Mouse (Mus musculus) myocyte (in vitro differentiated cells): Measurements from ENCODE around the gene Glis1. TPM values are rescaled to one million over a fixed set of nuclear protein-coding genes. Genes with fewer than 3 reads are reported as not detected.
A peak's percentile ranks its signal among the peaks of the same experiment; 100 is the strongest.

Source experiments
- H3K27me3 ChIP-seq: one replicate; pipeline ENCODE4 v1.6.1; 2011; ENCODE audit not compliant: control insufficient read depth, insufficient read depth, insufficient read length
- H3K36me3 ChIP-seq: one replicate; pipeline ENCODE4 v1.6.1; 2011; ENCODE audit not compliant: control insufficient read depth, insufficient read depth
- H3K4me2 ChIP-seq: one replicate; pipeline ENCODE4 v1.6.1; 2011; ENCODE audit warnings: low read depth, control low read depth
- H3K4me3 ChIP-seq: one replicate; pipeline ENCODE4 v1.5.1; 2011; ENCODE audit warnings: mild to moderate bottlenecking, control low read depth, moderate library complexity
- H3K79me2 ChIP-seq: one replicate; pipeline ENCODE4 v1.6.1; 2011; ENCODE audit not compliant: control insufficient read depth, insufficient read depth
- H3ac ChIP-seq: one replicate; pipeline ENCODE4 v1.6.1; 2011; ENCODE audit not compliant: control insufficient read depth, insufficient read length
- CEBPB ChIP-seq: IDR thresholded peaks from 2 replicates; pipeline ENCODE4 v1.6.1; 2011; ENCODE audit warnings: mild to moderate bottlenecking, moderate library complexity; ENCODE audit not compliant: poor library complexity, insufficient read depth, severe bottlenecking
- E2F4 ChIP-seq: IDR thresholded peaks from one replicate; pipeline ENCODE4 v1.6.1; 2011; ENCODE audit warnings: mild to moderate bottlenecking, control low read depth, moderate library complexity; ENCODE audit not compliant: insufficient read depth
- MAX ChIP-seq: IDR thresholded peaks from one replicate; pipeline ENCODE4 v1.6.1; 2011; ENCODE audit warnings: low read depth, mild to moderate bottlenecking, control low read depth
- MYOD1 ChIP-seq, 3 experiments: IDR thresholded peaks; one replicate each; pipeline ENCODE4 v1.6.1; 2011; ENCODE audit warnings: control low read depth in 2 of 3, low read depth in 2 of 3, mild to moderate bottlenecking in 2 of 3, moderate library complexity in 1 of 3; ENCODE audit not compliant: insufficient read length in 2 of 3, control insufficient read depth in 1 of 3
- MYOG ChIP-seq, 3 experiments: IDR thresholded peaks; one replicate each; pipeline ENCODE4 v1.6.1; 2011; ENCODE audit warnings: control low read depth in 2 of 3, low read depth in 2 of 3, mild to moderate bottlenecking in 2 of 3; ENCODE audit not compliant: insufficient read length in 2 of 3, control insufficient read depth in 1 of 3, insufficient read depth in 1 of 3
- POLR2A ChIP-seq: IDR thresholded peaks from one replicate; pipeline ENCODE4 v1.6.1; 2011; ENCODE audit warnings: low read depth, mild to moderate bottlenecking, control low read depth, moderate library complexity; ENCODE audit not compliant: insufficient read length
- POLR2AphosphoS2 ChIP-seq: IDR thresholded peaks from one replicate; pipeline ENCODE4 v1.6.1; 2011; ENCODE audit warnings: low read depth, control low read depth; ENCODE audit not compliant: insufficient read length
- REST ChIP-seq: IDR thresholded peaks from one replicate; pipeline ENCODE4 v1.6.1; 2011; ENCODE audit warnings: mild to moderate bottlenecking, control low read depth, moderate library complexity; ENCODE audit not compliant: insufficient read depth, insufficient read length
- SRF ChIP-seq: IDR thresholded peaks from one replicate; pipeline ENCODE4 v1.6.1; 2011; ENCODE audit warnings: low read depth; ENCODE audit not compliant: control insufficient read depth, insufficient read length
- TCF12 ChIP-seq: IDR thresholded peaks from one replicate; pipeline ENCODE4 v1.6.1; 2011; ENCODE audit warnings: mild to moderate bottlenecking, control low read depth; ENCODE audit not compliant: poor library complexity, insufficient read depth, severe bottlenecking
- TCF3 ChIP-seq: IDR thresholded peaks from one replicate; pipeline ENCODE4 v1.6.1; 2011; ENCODE audit warnings: low read depth, control low read depth; ENCODE audit not compliant: insufficient read length
- USF1 ChIP-seq: IDR thresholded peaks from one replicate; pipeline ENCODE4 v1.6.1; 2011; ENCODE audit warnings: low read depth, mild to moderate bottlenecking, control low read depth, moderate library complexity
- polyA plus RNA-seq: library from polyadenylated mRNA; unstranded; fragments of >200 nt; fragmentation: generic; extraction: Trizol; gene quantifications from one replicate; pipeline ENCODE4 v1.2.1, GENCODE M21; 2012; ENCODE audit warnings: missing spikeins

The Glis1 gene
- polyA plus RNA-seq, 1 experiment, result 0.35 TPM

DNA sequence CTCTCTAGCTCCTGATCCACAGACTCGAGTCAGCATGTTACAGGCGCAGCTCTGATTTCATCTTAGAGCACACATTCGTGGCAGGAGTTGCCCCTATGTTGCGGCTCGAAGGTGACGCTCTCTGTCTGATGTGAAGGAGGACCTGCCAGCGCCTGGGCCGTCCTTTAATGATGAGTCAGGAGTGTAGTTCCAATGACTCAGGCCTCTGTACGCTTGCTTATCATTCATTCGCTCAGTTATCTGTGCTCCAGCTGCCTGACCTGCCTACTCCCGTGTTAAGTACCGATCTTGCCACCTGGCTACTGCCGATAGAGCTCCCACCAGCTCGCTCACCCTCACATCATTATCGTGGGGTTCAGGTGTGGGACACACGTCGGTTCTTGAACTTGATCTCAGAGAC, 24.5 kb downstream of the Glis1 start:
- TF ChIP-seq TCF3, result no peak
- no peak for TF ChIP-seq POLR2A
- TF ChIP-seq MYOG (IDR thresholded peaks at IDR 0.05; ENCODE audit: control insufficient read depth in 1 of 3, insufficient read depth in 1 of 3, insufficient read length in 2 of 3, low read depth in 2 of 3), result no peak
- no peak for TF ChIP-seq TCF12
- TF ChIP-seq MYOD1 (IDR thresholded peaks at IDR 0.05; ENCODE audit: control insufficient read depth in 1 of 3, insufficient read length in 2 of 3, low read depth in 2 of 3), result no peak
- no peak for TF ChIP-seq USF1
- no peak for TF ChIP-seq SRF
- TF ChIP-seq CEBPB, result no peak
- TF ChIP-seq MAX, result no peak
- TF ChIP-seq E2F4, result no peak
- no peak for TF ChIP-seq REST
- TF ChIP-seq POLR2AphosphoS2, result no peak
- no peaks in the 10 kb centered on the region for H3K27me3 ChIP-seq
- no peaks in the 10 kb centered on the region for H3K79me2 ChIP-seq
- no peaks in the 10 kb centered on the region for H3K36me3 ChIP-seq
- H3K4me3 ChIP-seq, result no peak overlapping the region
- no peak overlapping the region for H3K4me2 ChIP-seq
- no peak overlapping the region for H3ac ChIP-seq

GRCm38 (mm10) chr4:107459461-107459860, 25.1 kb downstream of the Glis1 start:
- no peaks in the 10 kb centered on the region for H3K36me3 ChIP-seq
- H3ac ChIP-seq, result no peak overlapping the region
- H3K79me2 ChIP-seq, result no peaks in the 10 kb centered on the region
- TF ChIP-seq REST (no peak), MAX (no peak), CEBPB (no peak), POLR2A (no peak), MYOG (IDR thresholded peaks at IDR 0.05; ENCODE audit: control insufficient read depth in 1 of 3, insufficient read depth in 1 of 3, insufficient read length in 2 of 3, low read depth in 2 of 3) (no peak), E2F4 (no peak), USF1 (no peak), MYOD1 (IDR thresholded peaks at IDR 0.05; ENCODE audit: control insufficient read depth in 1 of 3, insufficient read length in 2 of 3, low read depth in 2 of 3) (no peak), POLR2AphosphoS2 (no peak), SRF (no peak), TCF12 (no peak), TCF3 (no peak)
- H3K27me3 ChIP-seq, result no peaks in the 10 kb centered on the region
- no peak overlapping the region for H3K4me3 ChIP-seq
- H3K4me2 ChIP-seq, result no peak overlapping the region

DNA sequence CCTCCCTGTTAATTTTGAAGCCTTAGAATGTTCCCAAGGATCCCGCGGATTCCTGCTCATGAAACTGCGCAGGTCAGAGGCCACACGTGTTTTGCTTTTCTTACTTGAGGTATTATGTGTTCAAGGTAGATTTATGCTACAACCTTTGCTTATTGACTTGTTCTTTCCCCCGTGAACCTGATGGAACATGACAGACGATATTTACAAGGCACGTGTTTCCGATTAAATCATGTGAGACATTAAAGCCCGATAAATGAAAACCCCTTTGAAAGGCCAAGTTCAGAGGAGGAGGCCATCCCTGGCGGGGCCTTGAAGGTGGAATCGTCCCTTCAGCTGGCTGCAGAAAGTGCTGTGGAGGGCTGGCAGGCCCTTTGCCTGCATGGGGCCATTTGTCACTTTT, 26.1 kb downstream of the Glis1 start:
- no peaks in the 10 kb centered on the region for H3K79me2 ChIP-seq
- H3K4me3 ChIP-seq, result no peak overlapping the region
- H3ac ChIP-seq, result no peak overlapping the region
- H3K4me2 ChIP-seq, result no peak overlapping the region
- TF ChIP-seq CEBPB (no peak), SRF (no peak), MYOG (IDR thresholded peaks at IDR 0.05; ENCODE audit: control insufficient read depth in 1 of 3, insufficient read depth in 1 of 3, insufficient read length in 2 of 3, low read depth in 2 of 3) (no peak), TCF12 (no peak), POLR2A (no peak), E2F4 (no peak), REST (no peak), MYOD1 (IDR thresholded peaks at IDR 0.05; ENCODE audit: control insufficient read depth in 1 of 3, insufficient read length in 2 of 3, low read depth in 2 of 3) (no peak), TCF3 (no peak), POLR2AphosphoS2 (no peak), USF1 (no peak), MAX (no peak)
- H3K36me3 ChIP-seq, result no peaks in the 10 kb centered on the region
- H3K27me3 ChIP-seq, result no peaks in the 10 kb centered on the region

- Histone ChIP-seq H3K4me2 (peak overlapping the region; percentile 55), H3K4me3 (no peak overlapping the region), H3K36me3 (no peaks in the 10 kb centered on the region), H3K27me3 (no peaks in the 10 kb centered on the region), H3ac (no peak overlapping the region), H3K79me2 (no peaks in the 10 kb centered on the region)
- TF ChIP-seq CEBPB (no peak), POLR2AphosphoS2 (no peak), USF1 (no peak), TCF12 (no peak), E2F4 (no peak), MAX (no peak), REST (no peak), TCF3 (no peak), MYOD1 (IDR thresholded peaks at IDR 0.05; ENCODE audit: control insufficient read depth in 1 of 3, insufficient read length in 2 of 3, low read depth in 2 of 3) (no peak), MYOG (IDR thresholded peaks at IDR 0.05; ENCODE audit: control insufficient read depth in 1 of 3, insufficient read depth in 1 of 3, insufficient read length in 2 of 3, low read depth in 2 of 3) (no peak), SRF (no peak), POLR2A (no peak)
Observed at GRCm38 (mm10) chr4:107467831-107468230, 33.4 kb downstream of the Glis1 start.
